Mouse (Mus musculus) cerebellum, adult (tissue): ENCODE results near the gene Ift81.

Experiments used
- ATAC-seq: cut with Nextera tagmentation; 2 replicates; pipeline ENCODE4 v1.9.2; 2017; ENCODE audit warnings: mild to moderate bottlenecking, moderate library complexity, mixed read lengths; ENCODE audit not compliant: insufficient number of reproducible peaks, low FRiP score, low TSS enrichment

Gene Ift81

DNA sequence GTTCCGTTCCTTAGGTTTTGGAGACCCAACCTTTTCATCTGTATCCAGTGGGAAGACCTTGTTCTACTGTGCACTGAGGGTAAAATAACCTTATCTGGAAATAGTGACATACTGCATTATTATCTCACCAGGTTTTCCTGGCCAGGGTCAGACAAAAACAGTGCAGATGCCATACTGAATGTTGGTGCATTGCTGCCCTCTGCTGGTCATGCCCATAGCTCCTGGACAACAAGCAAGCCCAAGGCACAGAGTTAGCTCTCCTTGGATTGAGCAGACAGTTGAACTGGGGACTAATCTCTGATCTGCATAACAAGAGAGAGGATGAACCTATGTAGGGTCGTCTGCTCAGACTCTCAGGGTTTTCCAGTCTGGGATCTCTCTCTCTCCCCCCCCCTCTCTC, 12.9 kb upstream of the Ift81 start:
- 0 out of 2 replicates have a peak, but pooled peaks have one; percentile 45 for ATAC-seq

GRCm38 (mm10) chr5:122625565-122626252, 11.4 kb upstream of the Ift81 start:
- ATAC-seq, result no peak

GRCm38 (mm10) chr5:122624952-122625479, 10.7 kb upstream of the Ift81 start:
- no peak for ATAC-seq

DNA sequence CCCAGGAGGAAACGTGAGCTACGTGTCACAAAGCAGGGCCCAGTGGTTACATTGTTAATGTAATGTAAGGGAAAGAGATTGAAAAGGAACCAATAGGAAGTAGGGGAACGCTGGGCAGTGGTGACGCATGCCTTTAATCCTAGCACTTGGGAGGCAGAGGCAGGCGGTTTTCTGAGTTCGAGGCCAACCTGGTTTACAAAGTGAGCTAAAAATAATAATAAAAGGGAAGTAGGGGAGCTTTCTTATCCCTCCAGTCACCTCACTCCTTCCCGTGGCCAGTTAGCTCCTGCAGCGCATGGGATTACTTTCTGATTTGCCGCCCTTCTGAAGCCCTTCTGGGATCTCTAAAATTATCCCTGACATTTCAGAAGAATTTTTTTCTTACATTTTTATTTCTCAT, 9.5 kb upstream of the Ift81 start:
- ATAC-seq, result no peak

DNA sequence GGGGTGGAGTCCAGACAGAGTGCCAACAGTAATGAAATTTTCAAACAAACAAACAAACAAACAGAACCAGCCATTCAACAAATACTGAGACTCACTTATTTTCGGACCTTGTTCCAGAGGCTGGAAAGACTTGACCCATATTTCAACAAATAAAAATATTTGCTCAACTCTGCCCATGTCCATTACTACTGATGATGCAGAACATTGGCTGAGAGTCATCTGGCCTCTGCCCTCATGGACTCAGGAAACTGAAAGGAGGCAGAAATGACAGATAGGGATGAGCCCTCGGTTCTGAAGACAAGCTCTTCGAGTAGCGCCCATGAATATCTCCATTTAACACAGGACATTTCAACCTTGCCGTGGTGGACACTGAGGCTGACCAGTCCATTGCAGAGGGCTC, 8.2 kb upstream of the Ift81 start:
- no peak for ATAC-seq

DNA sequence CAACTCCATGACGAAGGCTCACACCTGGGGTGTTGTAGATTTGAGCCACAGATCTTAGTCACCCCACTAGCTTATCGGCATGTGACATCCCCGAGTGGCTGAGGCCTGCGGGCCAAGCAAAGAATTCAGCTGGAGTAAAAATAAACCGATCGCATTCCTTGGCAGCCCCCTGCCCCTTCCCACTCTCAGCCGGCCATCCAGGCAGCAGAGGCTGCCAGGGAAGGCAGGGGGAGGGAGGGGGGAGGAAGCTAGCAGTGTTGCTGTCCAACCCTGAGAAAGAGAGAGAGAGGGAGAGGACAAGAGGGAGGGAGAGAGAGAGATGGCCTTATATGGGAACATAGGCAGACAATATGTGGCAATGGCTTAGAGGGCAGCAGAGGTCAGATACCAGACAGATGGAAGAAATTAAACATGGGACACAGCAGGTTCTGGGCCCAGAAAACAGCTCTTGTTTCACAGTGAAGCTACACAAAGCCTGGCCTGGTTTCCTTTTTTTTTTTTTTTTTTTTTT, 7.1 kb upstream of the Ift81 start:
- no peak for ATAC-seq

- no peak for ATAC-seq
Observed at GRCm38 (mm10) chr5:122619686-122620296, 5.5 kb upstream of the Ift81 start.

- ATAC-seq, result no peak
Observed at GRCm38 (mm10) chr5:122617718-122618117, 3.4 kb upstream of the Ift81 start.

- ATAC-seq, result no peak
Observed at GRCm38 (mm10) chr5:122611651-122612050, 2.7 kb downstream of the Ift81 start.

- ATAC-seq, result no peak
Observed at GRCm38 (mm10) chr5:122604894-122605293, 9.4 kb downstream of the Ift81 start.

- no peak for ATAC-seq
Observed at GRCm38 (mm10) chr5:122602233-122602632, 12.1 kb downstream of the Ift81 start.

GRCm38 (mm10) chr5:122595470-122595869, 18.8 kb downstream of the Ift81 start:
- no peak for ATAC-seq

GRCm38 (mm10) chr5:122589891-122590290, 24.4 kb downstream of the Ift81 start:
- no peak for ATAC-seq

GRCm38 (mm10) chr5:122585546-122585945, 28.8 kb downstream of the Ift81 start:
- no peak for ATAC-seq

- ATAC-seq, result no peak
Observed at GRCm38 (mm10) chr5:122584093-122584492, 30.2 kb downstream of the Ift81 start.

GRCm38 (mm10) chr5:122576683-122577329, 37.5 kb downstream of the Ift81 start:
- no peak for ATAC-seq

GRCm38 (mm10) chr5:122572001-122572400, 42.3 kb downstream of the Ift81 start:
- no peak for ATAC-seq

GRCm38 (mm10) chr5:122566626-122567025, 47.7 kb downstream of the Ift81 start:
- ATAC-seq, result peak; percentile 64; the same call in 1 of the 2 replicates

GRCm38 (mm10) chr5:122560654-122561053, 53.7 kb downstream of the Ift81 start:
- ATAC-seq, result no peak

GRCm38 (mm10) chr5:122558127-122558526, 56.2 kb downstream of the Ift81 start:
- ATAC-seq, result no peak

GRCm38 (mm10) chr5:122555107-122555506, 59.2 kb downstream of the Ift81 start:
- no peak for ATAC-seq
